Mouse (Mus musculus): ENCODE results near the gene Sspo. TPM values are rescaled to one million over a fixed set of nuclear protein-coding genes. Genes with fewer than 3 reads are reported as not detected.

Gene Sspo
- total and polyA plus RNA-seq, 3 experiments = 0.08 to 0.42 (median 0.17) TPM

DNA sequence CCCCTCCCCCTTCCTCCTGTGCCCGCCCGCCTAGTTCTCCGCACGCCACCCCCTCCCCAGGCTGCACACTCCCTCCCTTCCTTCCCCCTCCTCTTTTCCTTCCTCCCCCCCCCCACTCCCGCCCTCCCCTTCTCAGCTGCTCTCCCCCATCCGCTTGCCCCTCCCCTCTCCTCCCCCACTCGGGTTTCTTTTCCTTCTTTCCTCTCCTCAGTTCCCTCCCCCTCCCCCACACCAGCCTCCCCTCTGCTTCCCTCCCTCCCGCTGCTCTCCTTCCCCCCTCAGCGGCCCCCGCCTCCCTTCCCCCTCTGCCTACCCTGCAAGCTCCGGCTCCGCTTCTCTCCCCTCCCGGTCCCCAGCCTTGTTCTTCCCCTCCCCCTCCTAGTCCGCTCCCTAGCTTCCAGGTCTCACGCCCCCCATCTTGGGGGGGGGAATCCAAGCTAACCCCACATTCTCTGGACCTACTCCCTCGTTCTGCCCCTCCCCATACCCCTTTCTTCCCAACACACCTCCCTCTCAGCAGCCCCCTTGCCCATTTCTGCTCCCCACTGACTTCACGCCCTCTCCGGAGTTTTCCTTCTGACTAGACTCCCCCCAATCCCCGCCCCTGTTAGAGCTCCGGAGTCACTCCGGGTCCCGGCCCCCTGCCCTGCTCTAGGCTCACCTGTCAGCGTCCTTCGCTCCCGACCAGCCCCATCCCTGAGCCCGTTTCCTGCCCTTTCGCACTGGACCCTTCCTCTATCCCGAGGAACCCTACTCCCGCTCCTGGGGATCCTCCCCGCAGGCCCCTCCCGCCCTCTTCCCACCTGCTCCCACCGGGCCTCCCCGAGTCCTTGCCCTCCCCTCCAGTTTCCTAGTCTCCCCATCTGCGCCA is 3.5 kb upstream of the Sspo start:
- H3K9me3 ChIP-seq (replicated peaks; ENCODE audit: low read length) = peaks cover 15% of the 10 kb centered on the region
- in situ Hi-C loops (cut with MboI; ENCODE audit: low pct_ligation_motif_present, low pct_unique_long_range_greater_than_20kb, low sequenced_read_pairs) = no loop called here
- peak; percentile 76 for DNase-seq (ENCODE audit: extremely low read depth)
- H3K36me3 ChIP-seq (replicated peaks in 1 of 2; ENCODE audit: control insufficient read depth in 1 of 2, insufficient read depth in 1 of 2, low read length in 1 of 2) = peaks cover 4 to 23% of the 10 kb centered on the region in 2 experiments
- no peak overlapping the region for H3K27ac ChIP-seq (ENCODE audit: insufficient read depth, low read depth)
- no peaks in the 10 kb centered on the region for H3K27me3 ChIP-seq (replicated peaks)
- H3K4me1 ChIP-seq (ENCODE audit: control insufficient read depth in 1 of 2, insufficient read depth in 2 of 2) = peaks cover 18 to 68% of the 10 kb centered on the region in 2 experiments
- dilution Hi-C loops (cut with MboI; ENCODE audit: extremely low pct_ligation_motif_present, extremely low pct_unique_long_range_greater_than_20kb, low sequenced_read_pairs) = no loop called here
- H3K9ac ChIP-seq (ENCODE audit: insufficient read depth, low read depth) = peak overlapping the region; percentile 66
- H3K79me2 ChIP-seq (replicated peaks; ENCODE audit: control insufficient read depth, extremely low read depth, insufficient read depth, poor library complexity, severe bottlenecking) = no peaks in the 10 kb centered on the region
- H3K4me2 ChIP-seq (ENCODE audit: insufficient read depth, low read depth, poor library complexity, severe bottlenecking) = peak overlapping the region; percentile 89
- TF ChIP-seq IRF4 (IDR thresholded peaks at IDR 0.05; ENCODE audit: low read depth, low read length) (peak; percentile 15; the same call in 1 of the 2 replicates), CHD2 (IDR thresholded peaks at IDR 0.05; ENCODE audit: low read length) (peak; percentile 50), USF2 (conservative IDR thresholded peaks at IDR 0.05; ENCODE audit: low read depth, low read length) (no peak)
- peak overlapping the region; percentile 59 to 71 (median 67) for H3K4me3 ChIP-seq (replicated peaks in 1 of 3; ENCODE audit: low read depth in 2 of 3, low read length in 2 of 3, poor library complexity in 1 of 3)

GRCm38 (mm10) chr6:48445181-48446101 is 2.6 kb upstream of the Sspo start, which contains the start of gene Zfp467:
Gene Zfp467, minus strand, starts transcription at chr6:48445825.
- H3K27ac ChIP-seq (ENCODE audit: insufficient read depth, low read depth) = no peak within 1 kb of the TSS
- peaks cover 18 to 61% of the 10 kb centered on the region in 2 experiments for H3K4me1 ChIP-seq (ENCODE audit: control insufficient read depth in 1 of 2, insufficient read depth in 2 of 2)
- H3K27me3 ChIP-seq (replicated peaks) = no peaks in the 10 kb centered on the region
- in situ Hi-C loops (cut with MboI; ENCODE audit: low pct_ligation_motif_present, low pct_unique_long_range_greater_than_20kb, low sequenced_read_pairs) = no loop called here
- dilution Hi-C loops (cut with MboI; ENCODE audit: extremely low pct_ligation_motif_present, extremely low pct_unique_long_range_greater_than_20kb, low sequenced_read_pairs) = no loop called here
- TF ChIP-seq CHD2 (IDR thresholded peaks at IDR 0.05; ENCODE audit: low read length) (peak; percentile 29; the same call in 1 of the 2 replicates), ZC3H11A (IDR thresholded peaks at IDR 0.05; ENCODE audit: low read depth, low read length) (no peak), JUND (conservative IDR thresholded peaks at IDR 0.05; ENCODE audit: low read depth, low read length) (no peak), GABPA (IDR thresholded peaks at IDR 0.05; ENCODE audit: insufficient replicate concordance, low read depth, low read length) (no peak), RCOR1 (conservative IDR thresholded peaks at IDR 0.05; ENCODE audit: low read depth, low read length) (no peak), USF2 (conservative IDR thresholded peaks at IDR 0.05; ENCODE audit: low read depth, low read length) (no peak), E2F4 (IDR thresholded peaks at IDR 0.05; ENCODE audit: insufficient replicate concordance, low read depth, low read length) (no peak), ELF1 (IDR thresholded peaks at IDR 0.05; ENCODE audit: low read depth, low read length) (0 out of 2 replicates have a peak, but pooled peaks have one; percentile 10), JUN (IDR thresholded peaks at IDR 0.05; ENCODE audit: insufficient read depth, low read depth, low read length) (no peak), MEF2A (IDR thresholded peaks at IDR 0.05; ENCODE audit: borderline replicate concordance, low read depth, low read length) (no peak), SIN3A (IDR thresholded peaks at IDR 0.05; ENCODE audit: low read length) (no peak), CTCF (conservative IDR thresholded peaks at IDR 0.05 in 1 of 2, IDR thresholded peaks at IDR 0.05 in 1 of 2; ENCODE audit: low read depth in 2 of 2, low read length in 2 of 2) (no peak), EP300 (IDR thresholded peaks at IDR 0.05; ENCODE audit: low read length) (no peak), TBP (conservative IDR thresholded peaks at IDR 0.05; ENCODE audit: low read depth, low read length) (no peak), ETS1 (conservative IDR thresholded peaks at IDR 0.05; ENCODE audit: low read depth, low read length) (no peak), UBTF (IDR thresholded peaks at IDR 0.05; ENCODE audit: low read depth, low read length) (peak; percentile 91), KAT2A (IDR thresholded peaks at IDR 0.05; ENCODE audit: insufficient replicate concordance, low read length) (no peak), MAFK (IDR thresholded peaks at IDR 0.05; ENCODE audit: insufficient replicate concordance, low read length) (no peak), RAD21 (IDR thresholded peaks at IDR 0.05; ENCODE audit: low read depth, low read length) (no peak), MXI1 (IDR thresholded peaks at IDR 0.05; ENCODE audit: low read depth, low read length) (no peak)
- H3K79me2 ChIP-seq (replicated peaks; ENCODE audit: control insufficient read depth, extremely low read depth, insufficient read depth, poor library complexity, severe bottlenecking) = no peaks in the 10 kb centered on the region
- peak within 1 kb of the TSS; percentile 66 for H3K9ac ChIP-seq (ENCODE audit: insufficient read depth, low read depth)
- DNase-seq (ENCODE audit: extremely low read depth) = no peak
- H3K36me3 ChIP-seq (replicated peaks in 1 of 2; ENCODE audit: control insufficient read depth in 1 of 2, insufficient read depth in 1 of 2, low read length in 1 of 2) = peaks cover 4 to 20% of the 10 kb centered on the region in 2 experiments
- peak within 1 kb of the TSS; percentile 89 for H3K4me2 ChIP-seq (ENCODE audit: insufficient read depth, low read depth, poor library complexity, severe bottlenecking)
- H3K4me3 ChIP-seq (replicated peaks in 1 of 3; ENCODE audit: low read depth in 2 of 3, low read length in 2 of 3, poor library complexity in 1 of 3) = peak within 1 kb of the TSS; percentile 59 to 71 (median 67)
- H3K9me3 ChIP-seq (replicated peaks; ENCODE audit: low read length) = peaks cover 15% of the 10 kb centered on the region

Data from CH12.LX (cell line).